Mouse (Mus musculus) cerebellum, postnatal 10 days (tissue): ENCODE measurements around the gene Crybb1.

Source experiments
- DNase-seq, 2 experiments: peaks; one replicate each; pipeline ENCODE4 v3.0.0; 2021; ENCODE audit warnings: mixed read lengths in 2 of 2

Crybb1 gene

GRCm38 (mm10) chr5:112316468-112316867 is 60.9 kb downstream of the Crybb1 start:
- DNase-seq: no peak

- no peak for DNase-seq
These were observed 61.7 kb downstream of the Crybb1 start for GRCm38 (mm10) chr5:112317328-112317727.
